Mouse (Mus musculus): Measurements from ENCODE around the gene Ugt1a8.

DNA sequence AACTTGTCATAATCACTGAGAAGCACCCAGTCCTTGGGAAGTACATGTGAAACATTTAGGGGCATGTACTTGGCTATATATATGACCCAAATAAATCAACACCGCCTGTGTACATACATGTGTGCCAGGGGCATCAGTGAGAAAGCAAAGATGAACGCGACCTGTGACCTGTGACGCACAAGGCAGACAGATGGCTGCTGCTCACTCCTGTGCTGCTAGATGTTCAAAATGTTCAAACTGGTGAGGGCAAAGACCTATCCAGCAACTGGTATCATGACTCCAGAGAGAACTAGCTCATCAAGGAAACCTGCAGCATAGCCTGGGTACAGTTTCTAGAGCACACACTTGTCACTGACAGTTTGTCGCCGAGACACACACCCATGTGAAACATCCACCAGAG, 179.9 kb downstream of the Ugt1a8 start:
- TF ChIP-seq POLR2A (IDR thresholded peaks at IDR 0.05; ENCODE audit: extremely low read depth, insufficient read depth, low read length) (no peak), CTCF (IDR thresholded peaks at IDR 0.05; ENCODE audit: low read depth, low read length) (no peak)
